Mouse (Mus musculus): ENCODE results near the gene Bag6.

The Bag6 gene

GRCm38 (mm10) chr17:35134801-35135590, at the start of gene Bag6:
TSS of gene Bag6 (plus strand) at chr17:35135178.
- peak; percentile 93 for DNase-seq (ENCODE audit: low read depth, low spot score)

- DNase-seq (ENCODE audit: low read depth, low spot score): no peak
These were observed 49.6 kb upstream of the Bag6 start, which contains the start of gene Ly6g6f for GRCm38 (mm10) chr17:35085208-35085865. TSS of gene Ly6g6f (minus strand) at chr17:35085610.

GRCm38 (mm10) chr17:35088151-35088550, 46.8 kb upstream of the Bag6 start:
- no peak for DNase-seq (ENCODE audit: low read depth, low spot score)

- peak; percentile 85 for DNase-seq (ENCODE audit: low read depth, low spot score)
These were observed 45.9 kb upstream of the Bag6 start, which contains the start of gene Abhd16a for GRCm38 (mm10) chr17:35088825-35089644. TSS of gene Abhd16a (plus strand) at chr17:35089263.

GRCm38 (mm10) chr17:35090166-35090932, 44.6 kb upstream of the Bag6 start:
- no peak for DNase-seq (ENCODE audit: low read depth, low spot score)

GRCm38 (mm10) chr17:35092403-35093198, 42.4 kb upstream of the Bag6 start:
- DNase-seq (ENCODE audit: low read depth, low spot score): no peak

GRCm38 (mm10) chr17:35094475-35095365, 40.3 kb upstream of the Bag6 start:
- no peak for DNase-seq (ENCODE audit: low read depth, low spot score)

- no peak for DNase-seq (ENCODE audit: low read depth, low spot score)
These were observed 38.4 kb upstream of the Bag6 start for GRCm38 (mm10) chr17:35096597-35096996.

- peak; percentile 55 for DNase-seq (ENCODE audit: low read depth, low spot score)
These were observed 37.8 kb upstream of the Bag6 start for GRCm38 (mm10) chr17:35097164-35097655.

- DNase-seq (ENCODE audit: low read depth, low spot score): no peak
These were observed 34.7 kb upstream of the Bag6 start for GRCm38 (mm10) chr17:35100196-35100765.

- DNase-seq (ENCODE audit: low read depth, low spot score): no peak
These were observed 33.8 kb upstream of the Bag6 start for GRCm38 (mm10) chr17:35101161-35101560.

- DNase-seq (ENCODE audit: low read depth, low spot score): no peak
These were observed 32.7 kb upstream of the Bag6 start for GRCm38 (mm10) chr17:35102299-35102698.

GRCm38 (mm10) chr17:35103221-35103690, 31.7 kb upstream of the Bag6 start:
- DNase-seq (ENCODE audit: low read depth, low spot score): no peak

- DNase-seq (ENCODE audit: low read depth, low spot score): no peak
These were observed 30.9 kb upstream of the Bag6 start for GRCm38 (mm10) chr17:35104079-35104478.

GRCm38 (mm10) chr17:35104754-35105153, 30.2 kb upstream of the Bag6 start:
- no peak for DNase-seq (ENCODE audit: low read depth, low spot score)

- DNase-seq (ENCODE audit: low read depth, low spot score): no peak
These were observed 29.1 kb upstream of the Bag6 start for GRCm38 (mm10) chr17:35105740-35106389.

- DNase-seq (ENCODE audit: low read depth, low spot score): no peak
These were observed 28.5 kb upstream of the Bag6 start for GRCm38 (mm10) chr17:35106522-35106921.

GRCm38 (mm10) chr17:35108097-35108496, 26.9 kb upstream of the Bag6 start, which contains the start of gene Ly6g5c:
TSS of gene Ly6g5c (plus strand) at chr17:35108279.
- no peak for DNase-seq (ENCODE audit: low read depth, low spot score)
